Mouse (Mus musculus): ENCODE measurements around the gene Proca1. TPM values are rescaled to one million over a fixed set of nuclear protein-coding genes. Genes with fewer than 3 reads are reported as not detected.

Proca1 gene
- total and polyA plus RNA-seq, 2 experiments from 2014 or later: 3.2 TPM; not detected in 1

DNA sequence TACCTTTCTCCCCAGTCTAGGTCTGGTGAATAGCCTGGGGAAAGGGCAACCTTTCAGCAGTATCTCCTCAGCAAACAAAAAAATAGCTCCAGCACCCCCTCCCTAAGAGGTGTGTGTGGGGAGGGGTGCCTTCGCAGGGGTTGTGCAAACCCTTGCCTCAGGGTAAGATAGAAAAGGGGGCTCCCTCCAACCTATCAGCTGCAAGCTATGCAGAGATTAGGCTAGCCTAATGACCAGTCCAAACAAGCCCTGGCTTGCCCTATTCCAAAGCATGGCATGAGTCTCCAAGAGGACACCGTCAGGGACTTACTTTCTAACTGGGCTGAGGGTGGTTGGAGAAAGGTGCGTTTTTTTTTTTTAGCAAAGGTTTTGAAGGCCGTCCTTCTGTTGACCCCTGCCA lies 27.0 kb upstream of the Proca1 start:
- no peaks in the 10 kb centered on the region for H3K9me3 ChIP-seq (replicated peaks; ENCODE audit: control insufficient read depth, low read length)
- peak overlapping the region; percentile 95 for H3K4me2 ChIP-seq (ENCODE audit: low read depth, low read length)
- H3K4me3 ChIP-seq (ENCODE audit: low read depth, low read length): peak overlapping the region; percentile 91; the same call in 1 of the 2 replicates
- no peaks in the 10 kb centered on the region for H3K27me3 ChIP-seq (ENCODE audit: control insufficient read depth, insufficient read depth, low read length)
- H3K27ac ChIP-seq (ENCODE audit: low read depth): peak overlapping the region; percentile 95; the same call in 1 of the 2 replicates
- TF ChIP-seq CTCF (IDR thresholded peaks at IDR 0.05; ENCODE audit: low read depth) (no peak), EP300 (IDR thresholded peaks at IDR 0.05; ENCODE audit: low read depth) (no peak)
- DNase-seq (ENCODE audit: low spot score): no peak
- no peak for ATAC-seq (ENCODE audit: insufficient read depth, low read depth)
- peaks cover 31% of the 10 kb centered on the region for H3K4me1 ChIP-seq (ENCODE audit: control insufficient read depth, insufficient read depth)
- peak overlapping the region; percentile 91; the same call in 1 of the 2 replicates for H3K9ac ChIP-seq (replicated peaks; ENCODE audit: low read depth, low read length)
- H3K36me3 ChIP-seq (replicated peaks; ENCODE audit: control insufficient read depth, insufficient read depth, low read length): peaks cover 3% of the 10 kb centered on the region; the same call in 1 of the 2 replicates
- 53% methylated on average over 4 of the region's 4 CpGs for WGBS

DNA sequence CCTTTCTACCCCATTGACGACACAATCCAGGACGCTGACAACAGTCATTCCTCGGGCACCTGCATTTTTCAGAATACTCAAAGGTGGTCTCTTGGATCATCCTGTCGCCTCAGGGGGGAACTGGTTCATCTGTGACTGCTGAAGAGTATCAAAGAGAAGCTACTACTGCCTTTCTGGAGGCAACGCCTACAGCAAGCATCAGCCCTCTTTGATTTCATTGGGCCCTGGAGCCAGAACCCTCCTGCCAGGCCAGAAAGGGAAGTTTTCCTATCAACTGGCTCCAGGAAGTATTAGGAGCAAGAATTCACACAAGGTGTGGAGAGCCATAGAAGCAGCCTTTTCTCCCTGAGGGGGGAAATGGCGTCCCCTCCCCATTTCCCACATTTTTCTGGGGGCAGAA lies 26.6 kb upstream of the Proca1 start:
- Histone ChIP-seq H3K36me3 (replicated peaks; ENCODE audit: control insufficient read depth, insufficient read depth, low read length) (no peaks in the 10 kb centered on the region), H3K4me1 (ENCODE audit: control insufficient read depth, insufficient read depth) (peaks cover 31% of the 10 kb centered on the region), H3K4me3 (ENCODE audit: low read depth, low read length) (no peak overlapping the region), H3K4me2 (ENCODE audit: low read depth, low read length) (no peak overlapping the region), H3K9ac (replicated peaks; ENCODE audit: low read depth, low read length) (no peak overlapping the region), H3K27me3 (ENCODE audit: control insufficient read depth, insufficient read depth, low read length) (no peaks in the 10 kb centered on the region), H3K9me3 (replicated peaks; ENCODE audit: control insufficient read depth, low read length) (no peaks in the 10 kb centered on the region), H3K27ac (ENCODE audit: low read depth) (no peak overlapping the region)
- DNase-seq (ENCODE audit: low spot score) (no peak), ATAC-seq (ENCODE audit: insufficient read depth, low read depth) (no peak)
- WGBS: 71% methylated on average over 6 of the region's 6 CpGs
- TF ChIP-seq CTCF (IDR thresholded peaks at IDR 0.05; ENCODE audit: low read depth): no peak
- TF ChIP-seq EP300 (IDR thresholded peaks at IDR 0.05; ENCODE audit: low read depth): no peak

DNA sequence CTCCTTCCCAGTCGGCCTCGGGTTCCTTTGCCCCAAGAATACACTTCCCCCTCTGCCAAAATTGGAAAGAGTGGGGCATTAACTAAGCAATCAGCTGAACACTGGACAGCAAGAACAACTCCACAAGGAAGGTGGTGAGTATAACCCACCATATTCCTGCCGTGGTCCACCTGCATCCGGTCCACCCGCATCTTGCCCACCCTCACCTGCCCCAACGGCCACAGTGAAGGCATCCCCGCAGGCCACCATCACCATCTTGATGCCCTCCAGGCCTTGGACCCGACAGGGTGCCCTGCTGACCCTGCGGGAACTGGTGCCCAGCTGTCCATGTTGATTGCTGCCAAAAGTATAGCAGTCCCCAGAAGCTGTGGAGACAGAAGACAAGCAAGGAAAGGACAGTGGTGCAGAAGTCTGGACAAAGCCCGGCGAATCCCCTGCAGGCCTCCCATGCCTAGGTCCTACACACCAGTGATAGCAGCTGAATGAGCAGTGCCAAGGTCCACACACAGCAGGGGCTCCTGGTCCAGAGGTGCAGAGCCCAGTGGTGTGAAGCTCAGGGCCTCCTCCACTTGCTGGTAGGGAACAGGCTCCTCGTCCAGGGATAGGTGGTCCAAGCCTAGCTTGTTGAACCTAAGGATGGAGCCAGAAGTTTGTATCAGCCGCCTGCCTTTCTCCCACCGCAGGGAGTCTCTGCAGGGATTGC lies 25.8 kb upstream of the Proca1 start:
- H3K9ac ChIP-seq (replicated peaks; ENCODE audit: low read depth, low read length): no peak overlapping the region
- 89% methylated on average over 14 of the region's 14 CpGs for WGBS
- ATAC-seq (ENCODE audit: insufficient read depth, low read depth): no peak
- no peak overlapping the region for H3K4me3 ChIP-seq (ENCODE audit: low read depth, low read length)
- H3K4me1 ChIP-seq (ENCODE audit: control insufficient read depth, insufficient read depth): peaks cover 28% of the 10 kb centered on the region
- H3K36me3 ChIP-seq (replicated peaks; ENCODE audit: control insufficient read depth, insufficient read depth, low read length): no peaks in the 10 kb centered on the region
- no peak for TF ChIP-seq CTCF (IDR thresholded peaks at IDR 0.05; ENCODE audit: low read depth)
- TF ChIP-seq EP300 (IDR thresholded peaks at IDR 0.05; ENCODE audit: low read depth): no peak
- H3K4me2 ChIP-seq (ENCODE audit: low read depth, low read length): no peak overlapping the region
- H3K27ac ChIP-seq (ENCODE audit: low read depth): no peak overlapping the region
- DNase-seq (ENCODE audit: low spot score): no peak
- H3K9me3 ChIP-seq (replicated peaks; ENCODE audit: control insufficient read depth, low read length): no peaks in the 10 kb centered on the region
- H3K27me3 ChIP-seq (ENCODE audit: control insufficient read depth, insufficient read depth, low read length): no peaks in the 10 kb centered on the region

DNA sequence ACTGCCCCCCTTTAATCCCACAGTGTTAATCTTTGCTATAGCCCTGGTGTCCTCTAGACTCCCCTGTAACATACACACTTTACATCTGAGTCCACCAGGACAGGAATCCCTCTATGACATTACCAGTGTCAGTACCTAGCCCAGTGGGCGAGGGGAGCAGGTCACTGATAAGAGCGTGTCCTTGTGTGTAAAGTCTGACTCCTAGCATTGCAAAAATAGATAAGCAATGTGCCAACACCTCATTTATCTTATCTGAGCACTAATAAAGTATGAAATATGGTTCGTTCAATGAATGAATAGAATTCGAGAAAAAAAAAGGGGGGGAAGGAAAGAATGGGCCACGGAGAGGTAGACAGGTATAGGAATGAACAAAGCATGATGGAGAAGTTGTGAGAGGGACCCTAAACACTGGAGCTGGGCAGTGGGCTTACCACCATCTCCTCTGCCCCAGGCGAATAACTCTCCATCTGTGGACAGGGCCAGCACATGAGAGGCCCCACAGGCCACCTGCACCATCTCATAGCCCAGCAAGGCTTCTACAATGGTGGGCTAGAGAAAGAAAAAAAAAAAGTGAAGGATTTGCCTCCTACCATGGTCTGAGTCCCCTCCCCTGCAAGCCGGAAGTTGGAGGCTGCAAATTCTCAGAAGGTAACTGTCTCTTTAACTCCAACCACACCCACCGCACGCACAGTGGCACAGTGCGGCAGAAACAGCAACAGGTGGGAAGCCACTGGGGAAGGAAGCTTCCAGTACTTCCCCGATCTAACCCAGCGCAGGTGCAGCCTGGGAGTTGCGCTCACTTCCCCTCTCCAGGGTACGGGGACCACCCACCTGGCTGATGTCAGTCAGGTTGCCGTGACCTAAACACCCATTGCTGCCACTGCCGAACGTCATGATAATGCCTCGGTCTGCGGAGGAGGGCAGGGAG lies 24.4 kb upstream of the Proca1 start:
- H3K9ac ChIP-seq (replicated peaks; ENCODE audit: low read depth, low read length): no peak overlapping the region
- no peaks in the 10 kb centered on the region for H3K9me3 ChIP-seq (replicated peaks; ENCODE audit: control insufficient read depth, low read length)
- H3K4me1 ChIP-seq (ENCODE audit: control insufficient read depth, insufficient read depth): peaks cover 17% of the 10 kb centered on the region
- H3K27me3 ChIP-seq (ENCODE audit: control insufficient read depth, insufficient read depth, low read length): no peaks in the 10 kb centered on the region
- no peak for TF ChIP-seq CTCF (IDR thresholded peaks at IDR 0.05; ENCODE audit: low read depth)
- ATAC-seq (ENCODE audit: insufficient read depth, low read depth) (no peak), DNase-seq (ENCODE audit: low spot score) (no peak)
- no peak overlapping the region for H3K4me2 ChIP-seq (ENCODE audit: low read depth, low read length)
- H3K27ac ChIP-seq (ENCODE audit: low read depth): no peak overlapping the region
- no peak overlapping the region for H3K4me3 ChIP-seq (ENCODE audit: low read depth, low read length)
- WGBS: 55% methylated on average over 19 of the region's 19 CpGs
- H3K36me3 ChIP-seq (replicated peaks; ENCODE audit: control insufficient read depth, insufficient read depth, low read length): no peaks in the 10 kb centered on the region

DNA sequence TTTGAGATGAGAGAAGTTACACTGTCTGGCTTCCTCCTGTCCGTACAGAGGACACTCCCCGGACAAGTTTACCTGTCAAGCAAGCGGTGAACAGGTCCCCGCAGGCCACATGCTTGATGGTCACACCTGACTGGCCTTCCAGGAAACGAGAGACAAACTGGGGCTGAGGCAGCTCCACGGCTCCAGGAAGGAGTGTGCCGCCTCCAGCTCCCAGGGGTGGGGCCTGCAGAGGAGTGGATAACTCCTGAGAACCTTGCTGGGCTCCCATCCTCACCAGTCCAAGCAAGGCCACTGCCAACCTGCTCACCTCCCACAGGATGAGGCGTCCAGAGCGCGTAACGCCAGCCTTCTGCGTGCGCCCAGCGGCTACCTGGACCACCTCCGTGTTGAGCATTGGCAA lies 22.9 kb upstream of the Proca1 start:
- no peak for DNase-seq (ENCODE audit: low spot score)
- Histone ChIP-seq H3K4me3 (ENCODE audit: low read depth, low read length) (no peak overlapping the region), H3K4me2 (ENCODE audit: low read depth, low read length) (no peak overlapping the region), H3K27ac (ENCODE audit: low read depth) (no peak overlapping the region), H3K4me1 (ENCODE audit: control insufficient read depth, insufficient read depth) (peaks cover 11% of the 10 kb centered on the region; the same call in 1 of the 2 replicates), H3K9me3 (replicated peaks; ENCODE audit: control insufficient read depth, low read length) (no peaks in the 10 kb centered on the region), H3K9ac (replicated peaks; ENCODE audit: low read depth, low read length) (no peak overlapping the region), H3K27me3 (ENCODE audit: control insufficient read depth, insufficient read depth, low read length) (no peaks in the 10 kb centered on the region), H3K36me3 (replicated peaks; ENCODE audit: control insufficient read depth, insufficient read depth, low read length) (no peaks in the 10 kb centered on the region)
- TF ChIP-seq EP300 (IDR thresholded peaks at IDR 0.05; ENCODE audit: low read depth) (no peak), CTCF (IDR thresholded peaks at IDR 0.05; ENCODE audit: low read depth) (no peak)
- WGBS: 90% methylated on average over 15 of the region's 15 CpGs
- ATAC-seq (ENCODE audit: insufficient read depth, low read depth): no peak

Measured in heart, postnatal 0 days (tissue).